Mouse (Mus musculus) forebrain, embryonic 11.5 days (tissue): ENCODE results near the gene Tdp1. TPM values are rescaled to one million over a fixed set of nuclear protein-coding genes. Genes with fewer than 3 reads are reported as not detected.
A peak's percentile ranks its signal among the peaks of the same experiment; 100 is the strongest.

ENCODE experiments used
- ATAC-seq: fragments of 200-750 bp; cut with Nextera tagmentation; replicated peaks from 2 replicates; pipeline ENCODE4 v1.8.0; 2017; ENCODE audit warnings: moderate TSS enrichment; ENCODE audit not compliant: low FRiP score
- DNase-seq: peaks from one replicate; pipeline ENCODE4 v3.0.0-alpha.2; 2017; ENCODE audit warnings: low spot score
- H3K27ac ChIP-seq: fragments of 300-500 bp; sonication (generic); 2 replicates; pipeline ENCODE4 v1.5.1; 2014; ENCODE audit warnings: low read depth, low read length
- H3K27me3 ChIP-seq: fragments of 300-500 bp; sonication (generic); 2 replicates; pipeline ENCODE4 v1.6.1; 2014; ENCODE audit warnings: mild to moderate bottlenecking, low read length, mixed read lengths; ENCODE audit not compliant: control insufficient read depth, insufficient read depth
- H3K36me3 ChIP-seq: fragments of 300-500 bp; sonication (generic); 2 replicates; pipeline ENCODE4 v1.6.1; 2014; ENCODE audit warnings: mild to moderate bottlenecking, low read length, moderate library complexity, mixed read lengths; ENCODE audit not compliant: control insufficient read depth, insufficient read depth
- H3K4me1 ChIP-seq: fragments of 300-500 bp; sonication (generic); replicated peaks from 2 replicates; pipeline ENCODE4 v1.6.1; 2014; ENCODE audit warnings: low read length, mixed read lengths; ENCODE audit not compliant: control insufficient read depth, insufficient read depth
- H3K4me2 ChIP-seq: fragments of 300-500 bp; sonication (generic); 2 replicates; pipeline ENCODE4 v1.6.1; 2014; ENCODE audit warnings: low read depth, mild to moderate bottlenecking, low read length, moderate library complexity, mixed read lengths; ENCODE audit not compliant: severe bottlenecking
- H3K4me3 ChIP-seq: fragments of 300-500 bp; sonication (generic); 2 replicates; pipeline ENCODE4 v1.5.1; 2014; ENCODE audit warnings: low read depth, low read length
- H3K9ac ChIP-seq: fragments of 300-500 bp; sonication (generic); 2 replicates; pipeline ENCODE4 v1.6.1; 2014; ENCODE audit warnings: low read length
- H3K9me3 ChIP-seq: fragments of 300-500 bp; sonication (generic); 2 replicates; pipeline ENCODE4 v1.6.1; 2016; ENCODE audit warnings: low read length, mixed read lengths; ENCODE audit not compliant: control insufficient read depth
- WGBS: fragments of 180-500 bp; shearing (Covaris S2); extraction: QIAGEN DNeasy Blood & Tissue Kit; methylation state at CpG from one replicate; pipeline ENCODE4 v1.1.7; 2014; 5-methylcytosine and 5-hydroxymethylcytosine counted together
- polyA plus RNA-seq: library from polyadenylated mRNA; unstranded; fragments of >200 nt; fragmentation: Nextera tagmentation; extraction: Ambion mirVana; gene quantifications from 2 replicates; pipeline ENCODE4 v1.2.1, GENCODE M21; 2014

Gene Tdp1
- polyA plus RNA-seq, 1 experiment from 2014 or later = 95.1 TPM

- H3K9ac ChIP-seq = no peak overlapping the region
- H3K4me2 ChIP-seq = no peak overlapping the region
- H3K27ac ChIP-seq = no peak overlapping the region
- no peak for ATAC-seq
- no peaks in the 10 kb centered on the region for H3K27me3 ChIP-seq
- H3K9me3 ChIP-seq = no peaks in the 10 kb centered on the region; the same call in 1 of the 2 replicates
- DNase-seq = no peak
- no peaks in the 10 kb centered on the region for H3K36me3 ChIP-seq
- H3K4me1 ChIP-seq = 0 out of 2 replicates have a peak, but pooled peaks cover 2% of the 10 kb centered on the region
- no peak overlapping the region for H3K4me3 ChIP-seq
- WGBS = 87% methylated on average over 6 of the region's 6 CpGs
Observed at GRCm38 (mm10) chr12:99874609-99875008, 9.7 kb upstream of the Tdp1 start.

GRCm38 (mm10) chr12:99883000-99883712, 1.2 kb upstream of the Tdp1 start:
- Histone ChIP-seq H3K27me3 (no peaks in the 10 kb centered on the region), H3K9ac (peak overlapping the region; percentile 92), H3K9me3 (no peaks in the 10 kb centered on the region), H3K4me3 (peak overlapping the region; percentile 80), H3K36me3 (no peaks in the 10 kb centered on the region), H3K4me2 (peak overlapping the region; percentile 75), H3K4me1 (0 out of 2 replicates have a peak, but pooled peaks cover 5% of the 10 kb centered on the region), H3K27ac (peak overlapping the region; percentile 43; the same call in 1 of the 2 replicates)
- peak; percentile 94 for ATAC-seq
- 0% methylated on average over 38 of the region's 38 CpGs for WGBS
- DNase-seq = peak; percentile 95

- DNase-seq (no peak), ATAC-seq (peak; percentile 25)
Observed at GRCm38 (mm10) chr12:99883713-99884105, 608 bp upstream of the Tdp1 start.

GRCm38 (mm10) chr12:99885282-99885901, 1.1 kb downstream of the Tdp1 start:
- 0 out of 2 replicates have a peak, but pooled peaks cover 5% of the 10 kb centered on the region for H3K4me1 ChIP-seq
- no peak for ATAC-seq
- no peak for DNase-seq
- peak overlapping the region; percentile 86 for H3K4me2 ChIP-seq
- peak overlapping the region; percentile 80 for H3K4me3 ChIP-seq
- 29% methylated on average over 8 of the region's 8 CpGs for WGBS
- no peak overlapping the region for H3K27ac ChIP-seq
- H3K36me3 ChIP-seq = no peaks in the 10 kb centered on the region
- H3K9me3 ChIP-seq = no peaks in the 10 kb centered on the region
- H3K27me3 ChIP-seq = no peaks in the 10 kb centered on the region
- peak overlapping the region; percentile 92 for H3K9ac ChIP-seq

More at GRCm38 (mm10) chr12:99883713-99884105, 608 bp upstream of the Tdp1 start:
- H3K9ac ChIP-seq = peak overlapping the region; percentile 92
- peak overlapping the region; percentile 75 for H3K27ac ChIP-seq
- WGBS = under 1% methylated on average over 11 of the region's 11 CpGs
- no peaks in the 10 kb centered on the region for H3K36me3 ChIP-seq
- H3K4me3 ChIP-seq = peak overlapping the region; percentile 80
- H3K4me2 ChIP-seq = peak overlapping the region; percentile 75
- H3K4me1 ChIP-seq = 0 out of 2 replicates have a peak, but pooled peaks cover 5% of the 10 kb centered on the region
- no peaks in the 10 kb centered on the region for H3K27me3 ChIP-seq
- no peaks in the 10 kb centered on the region for H3K9me3 ChIP-seq

GRCm38 (mm10) chr12:99897846-99898245, 13.5 kb downstream of the Tdp1 start:
- Histone ChIP-seq H3K4me1 (no peaks in the 10 kb centered on the region), H3K9me3 (no peaks in the 10 kb centered on the region), H3K9ac (no peak overlapping the region), H3K27me3 (no peaks in the 10 kb centered on the region), H3K4me2 (no peak overlapping the region), H3K27ac (no peak overlapping the region), H3K4me3 (no peak overlapping the region), H3K36me3 (peaks cover 6% of the 10 kb centered on the region; the same call in 1 of the 2 replicates)
- ATAC-seq (no peak), DNase-seq (no peak)
- WGBS = 89% methylated on average over 4 of the region's 4 CpGs

GRCm38 (mm10) chr12:99898248-99898870, 14.0 kb downstream of the Tdp1 start:
- Histone ChIP-seq H3K4me3 (no peak overlapping the region), H3K36me3 (peaks cover 6% of the 10 kb centered on the region; the same call in 1 of the 2 replicates), H3K9me3 (no peaks in the 10 kb centered on the region), H3K27me3 (no peaks in the 10 kb centered on the region), H3K4me1 (no peaks in the 10 kb centered on the region), H3K9ac (no peak overlapping the region), H3K4me2 (no peak overlapping the region), H3K27ac (no peak overlapping the region)
- no peak for DNase-seq
- no peak for ATAC-seq
- 92% methylated on average over 16 of the region's 16 CpGs for WGBS

GRCm38 (mm10) chr12:99899991-99900390, 15.7 kb downstream of the Tdp1 start:
- no peak overlapping the region for H3K9ac ChIP-seq
- ATAC-seq = no peak
- H3K27ac ChIP-seq = no peak overlapping the region
- no peaks in the 10 kb centered on the region for H3K27me3 ChIP-seq
- H3K4me1 ChIP-seq = no peaks in the 10 kb centered on the region
- no peaks in the 10 kb centered on the region for H3K9me3 ChIP-seq
- no peak for DNase-seq
- H3K4me2 ChIP-seq = no peak overlapping the region
- 63% methylated on average over 2 of the region's 3 CpGs for WGBS
- no peak overlapping the region for H3K4me3 ChIP-seq
- peaks cover 6% of the 10 kb centered on the region; the same call in 1 of the 2 replicates for H3K36me3 ChIP-seq

- H3K4me2 ChIP-seq = no peak overlapping the region
- WGBS = 89% methylated on average over 8 of the region's 8 CpGs
- no peaks in the 10 kb centered on the region; the same call in 1 of the 2 replicates for H3K36me3 ChIP-seq
- no peaks in the 10 kb centered on the region for H3K4me1 ChIP-seq
- no peaks in the 10 kb centered on the region for H3K9me3 ChIP-seq
- H3K4me3 ChIP-seq = no peak overlapping the region
- no peaks in the 10 kb centered on the region for H3K27me3 ChIP-seq
- H3K9ac ChIP-seq = no peak overlapping the region
- ATAC-seq (no peak), DNase-seq (no peak)
- H3K27ac ChIP-seq = no peak overlapping the region
Observed at GRCm38 (mm10) chr12:99901973-99902866, 17.9 kb downstream of the Tdp1 start.
